Mouse (Mus musculus): ENCODE data around the gene Cdc14b.

The Cdc14b gene

DNA sequence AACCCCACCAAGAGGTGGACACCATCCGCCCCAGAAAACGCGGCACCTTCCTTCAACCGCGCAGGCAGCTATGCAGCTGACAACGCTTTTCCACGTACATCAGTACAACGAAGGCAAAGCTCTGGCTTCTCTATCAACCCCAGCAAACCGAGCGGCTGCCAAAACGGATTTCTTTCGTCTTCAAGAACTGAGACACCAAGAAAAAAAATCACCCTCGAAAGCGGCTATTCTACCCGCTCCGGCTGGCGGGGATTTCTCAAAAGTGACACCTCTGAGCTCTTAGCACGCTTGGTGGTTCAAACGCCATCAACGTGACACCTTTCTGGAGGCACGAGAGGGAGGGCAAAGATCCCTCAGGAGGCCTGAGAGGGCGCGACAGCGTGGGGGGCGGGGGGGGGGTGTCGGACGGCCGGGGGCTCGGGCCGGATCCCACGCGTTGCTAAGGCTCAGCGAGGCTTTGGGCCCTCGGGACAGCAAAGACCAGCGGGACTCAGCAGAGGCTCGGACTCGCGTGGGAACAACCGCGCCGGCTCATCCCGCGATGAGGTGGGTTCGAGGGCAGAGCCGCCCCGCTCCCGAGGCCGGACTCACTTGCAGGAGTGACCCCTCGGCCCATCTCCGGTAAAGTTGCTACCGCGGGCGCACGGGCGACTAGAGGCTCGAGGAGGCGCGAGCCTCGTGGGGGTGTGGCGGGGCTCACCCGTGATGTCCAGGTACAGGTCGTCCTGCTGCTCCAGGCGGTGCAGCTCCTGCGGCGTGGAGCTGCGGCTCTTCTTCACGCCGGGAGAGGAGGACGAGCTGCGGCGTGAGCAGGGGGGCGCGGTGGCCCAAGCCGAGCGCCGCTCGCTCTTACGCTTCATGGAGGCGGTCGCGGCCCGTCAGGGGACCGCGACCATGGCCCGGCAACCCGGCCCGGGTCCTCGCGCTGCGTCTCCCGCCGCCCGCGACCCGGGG, 922 bp downstream of the Cdc14b start:
- in situ Hi-C loops (cut with MseI, MboI): no loop called here

- in situ Hi-C loops (cut with MseI, MboI): no loop called here
Measured at GRCm38 (mm10) chr13:64273352-64273751, 1.7 kb downstream of the Cdc14b start.

GRCm38 (mm10) chr13:64268384-64268783, 6.7 kb downstream of the Cdc14b start:
- in situ Hi-C loops (cut with MseI, MboI): no loop called here

GRCm38 (mm10) chr13:64267151-64267550, 7.9 kb downstream of the Cdc14b start:
- in situ Hi-C loops (cut with MseI, MboI): no loop called here

GRCm38 (mm10) chr13:64264586-64264985, 10.5 kb downstream of the Cdc14b start:
- in situ Hi-C loops (cut with MseI, MboI): no loop called here

DNA sequence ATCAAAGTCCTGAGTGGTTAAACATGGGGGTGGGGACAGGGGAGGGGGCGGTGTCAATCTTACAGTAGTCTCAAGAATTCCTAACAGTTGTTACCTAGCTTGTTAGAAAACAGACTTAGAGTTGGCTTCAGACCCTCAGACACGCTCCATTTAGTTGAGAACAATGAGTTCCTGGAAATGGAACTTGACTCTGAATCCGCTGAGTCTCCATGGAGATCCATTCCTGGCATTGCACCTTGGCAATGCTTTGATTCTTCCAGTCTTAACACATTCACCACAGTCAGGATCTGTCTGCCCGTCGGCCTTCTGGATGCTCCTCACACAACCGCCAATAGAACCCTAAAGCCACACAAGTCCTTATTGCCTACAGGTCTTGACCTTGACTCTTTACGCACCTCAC, 15.2 kb downstream of the Cdc14b start:
- in situ Hi-C loops (cut with MseI, MboI): no loop called here

DNA sequence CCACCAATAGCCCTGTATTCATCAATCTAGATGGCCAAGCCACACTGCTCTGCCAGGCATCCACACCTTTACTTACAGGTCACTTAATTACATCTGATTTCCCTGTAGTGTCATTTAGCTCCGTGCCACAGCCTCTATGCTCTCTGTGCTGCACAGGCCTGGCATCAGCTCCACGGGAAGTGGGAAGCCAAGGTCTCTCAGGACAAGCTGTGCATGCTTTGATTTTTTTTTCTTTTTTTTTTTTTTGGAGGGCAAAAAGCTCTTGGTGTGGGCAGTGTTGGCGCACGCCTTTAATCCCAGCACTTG, 16.6 kb downstream of the Cdc14b start:
- in situ Hi-C loops (cut with MseI, MboI): no loop called here

GRCm38 (mm10) chr13:64257814-64258515, 17.1 kb downstream of the Cdc14b start:
- in situ Hi-C loops (cut with MseI, MboI): no loop called here

DNA sequence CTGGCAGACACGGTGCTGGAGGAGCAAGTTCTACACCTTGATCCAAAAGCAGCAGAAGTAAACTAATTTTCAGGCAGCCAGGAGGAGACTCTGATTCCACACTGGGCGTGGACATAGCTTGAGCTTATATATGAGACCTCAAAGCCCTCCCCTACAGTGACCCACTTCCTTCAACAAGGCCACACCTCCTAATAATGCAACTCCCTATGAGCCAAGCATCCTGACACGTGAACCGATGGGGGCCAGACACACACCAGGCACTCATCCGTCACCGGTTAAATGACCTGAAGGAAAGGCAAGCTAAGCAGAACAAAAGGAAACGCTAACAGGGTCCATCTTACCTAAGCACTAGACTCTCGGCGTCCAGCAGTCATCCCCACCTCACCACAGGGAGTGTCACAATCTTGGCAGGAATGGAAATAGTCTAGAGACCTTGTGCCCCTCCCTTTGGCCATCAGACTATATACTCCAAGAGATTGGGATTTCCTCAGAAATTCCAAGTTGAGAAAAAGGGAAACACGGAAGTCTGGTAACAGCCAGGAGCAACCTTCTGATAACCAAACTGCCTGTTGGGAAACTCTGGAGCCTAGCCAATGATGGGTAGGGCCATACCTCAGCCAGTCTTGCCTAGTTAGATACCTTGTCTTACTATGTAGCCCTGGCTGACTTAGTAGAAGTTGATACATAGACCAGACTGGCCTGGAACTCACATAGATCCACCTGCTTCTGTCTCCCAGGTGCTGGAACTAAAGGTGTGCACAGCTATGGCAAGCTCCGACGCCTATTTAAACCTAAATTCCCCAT, 17.9 kb downstream of the Cdc14b start:
- in situ Hi-C loops (cut with MseI, MboI): no loop called here

GRCm38 (mm10) chr13:64254185-64254584, 20.9 kb downstream of the Cdc14b start:
- in situ Hi-C loops (cut with MseI, MboI): loop anchor here (5.0 kb wide), 1 partner anchor 53 kb away; no protein-coding TSS in a partner anchor

DNA sequence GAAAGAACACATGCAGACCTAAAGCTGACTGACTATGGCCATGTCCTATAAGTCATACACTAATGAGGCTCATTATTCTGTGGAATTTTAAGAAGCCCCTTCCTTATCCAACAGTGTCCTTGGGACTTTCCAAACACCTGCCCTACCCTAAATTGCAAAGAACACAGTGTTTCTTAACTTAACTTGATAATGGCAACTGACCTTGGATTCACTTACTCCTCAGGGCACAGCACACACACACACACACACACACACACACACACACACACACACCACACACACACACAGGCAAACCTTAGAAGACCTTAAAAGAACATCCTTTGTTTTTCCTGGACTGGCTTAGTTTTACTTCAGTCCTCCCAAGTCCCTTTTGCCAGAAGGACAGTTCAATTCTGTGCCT, 21.4 kb downstream of the Cdc14b start:
- in situ Hi-C loops (cut with MseI, MboI): loop anchor here (5.0 kb wide), 1 partner anchor 54 kb away; no protein-coding TSS in a partner anchor

- in situ Hi-C loops (cut with MseI, MboI): loop anchor here (5.0 kb wide), 1 partner anchor 55 kb away; no protein-coding TSS in a partner anchor
Measured at GRCm38 (mm10) chr13:64252147-64252546, 22.9 kb downstream of the Cdc14b start.

DNA sequence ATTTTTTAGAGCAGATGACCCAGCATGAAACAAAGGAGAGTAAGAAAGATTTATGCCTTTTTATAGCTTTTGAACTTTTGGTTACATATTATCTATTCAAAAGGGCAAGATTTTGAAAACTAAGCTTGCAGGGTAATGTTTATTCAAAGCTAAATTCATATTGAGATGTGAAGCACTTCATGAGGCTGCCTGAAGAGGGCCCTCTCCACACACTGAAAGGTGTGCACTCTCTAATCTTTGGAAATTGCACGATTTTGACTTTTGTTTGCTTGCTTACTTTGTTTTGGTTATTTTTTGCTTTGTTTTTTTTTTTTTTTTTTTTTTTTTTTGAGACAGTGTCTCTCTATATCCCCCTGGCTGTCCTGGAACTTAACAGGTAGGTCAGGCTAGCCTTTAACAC, 24.7 kb downstream of the Cdc14b start:
- in situ Hi-C loops (cut with MseI, MboI): loop anchor here (5.0 kb wide), 1 partner anchor 57 kb away; no protein-coding TSS in a partner anchor

- in situ Hi-C loops (cut with MseI, MboI): no loop called here
Measured at GRCm38 (mm10) chr13:64248775-64249524, 26.1 kb downstream of the Cdc14b start.

DNA sequence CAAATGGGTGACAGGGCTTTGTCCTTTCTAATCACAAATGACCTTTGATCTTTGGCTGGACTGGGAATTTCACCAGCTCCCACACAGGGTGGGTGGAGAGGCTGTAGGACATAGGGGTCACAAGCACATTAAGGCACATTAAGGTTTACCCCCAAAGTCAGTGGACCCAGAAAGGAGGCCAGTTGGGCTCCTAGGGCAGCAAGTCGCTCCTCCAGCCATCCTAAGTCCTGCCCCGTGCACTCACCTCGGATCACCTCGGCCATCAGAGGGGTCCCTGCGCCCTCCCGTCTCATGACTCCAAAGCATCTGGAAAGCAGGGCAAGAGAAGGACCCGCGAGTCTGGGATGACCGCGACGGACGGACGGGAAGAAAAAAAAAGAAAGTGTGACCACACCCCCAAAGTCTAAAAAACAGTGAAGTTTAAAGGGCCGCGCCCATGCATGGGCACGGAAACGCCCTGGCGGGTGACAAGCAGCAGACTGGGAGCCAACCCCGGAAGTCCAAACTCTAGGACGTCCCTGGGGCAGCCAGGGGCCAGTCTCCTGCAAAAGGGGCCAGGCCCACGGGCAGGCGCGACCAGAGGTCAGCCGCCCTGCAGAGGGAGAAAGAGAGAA, 26.8 kb downstream of the Cdc14b start:
- in situ Hi-C loops (cut with MseI, MboI): no loop called here

DNA sequence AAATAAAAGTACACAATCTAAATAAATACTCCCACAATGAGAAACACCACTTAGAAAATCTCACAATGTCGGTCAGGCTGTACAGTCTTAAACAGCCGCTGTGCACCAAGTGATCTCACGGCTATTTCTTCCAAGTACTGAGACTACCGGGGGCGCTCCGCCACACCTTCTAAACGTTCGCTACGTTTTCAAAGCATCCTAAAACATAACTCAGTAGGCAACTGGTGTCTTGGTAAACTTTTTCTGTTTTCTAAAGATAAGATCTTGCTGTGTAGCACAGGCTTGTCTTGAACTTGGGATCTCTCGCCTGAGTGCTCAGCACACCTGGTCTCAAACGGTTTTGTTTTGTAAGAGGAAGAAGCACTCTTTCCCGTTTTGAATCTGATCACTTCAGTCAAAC, 29.0 kb downstream of the Cdc14b start:
- in situ Hi-C loops (cut with MseI, MboI): no loop called here

GRCm38 (mm10) chr13:64244685-64245261, 30.3 kb downstream of the Cdc14b start:
- in situ Hi-C loops (cut with MseI, MboI): no loop called here

DNA sequence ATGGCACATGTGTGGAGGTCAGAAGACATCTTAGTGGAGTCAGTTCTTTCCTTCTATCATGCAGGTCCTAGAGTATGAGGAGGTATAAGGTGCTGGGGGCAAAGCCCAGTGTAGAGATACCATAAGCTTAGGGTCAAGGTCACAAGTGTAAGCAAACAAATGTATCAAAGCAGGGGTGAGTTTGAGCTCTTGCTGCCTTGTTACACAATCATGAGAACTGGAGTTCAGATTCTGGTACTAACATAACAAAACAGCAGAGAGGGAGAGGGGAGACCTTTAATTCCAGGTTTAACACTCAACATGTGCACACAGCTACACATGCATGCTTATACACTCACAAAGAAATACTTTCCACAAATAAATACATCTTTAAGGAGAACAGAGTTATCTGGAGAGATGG, 32.4 kb downstream of the Cdc14b start:
- in situ Hi-C loops (cut with MseI, MboI): no loop called here

GRCm38 (mm10) chr13:64240626-64241025, 34.5 kb downstream of the Cdc14b start:
- in situ Hi-C loops (cut with MseI, MboI): no loop called here

- in situ Hi-C loops (cut with MseI, MboI): no loop called here
Measured at GRCm38 (mm10) chr13:64237681-64238157, 37.4 kb downstream of the Cdc14b start.

All from mouse trophoblast stem cell (cell line).